Comparison of ENCODE assay signal across 28 mouse cellular contexts in genomic region chr3:17596365-17596764, GRCm38 (mm10).
"Had no signal": no experiment of that assay in that cellular context is flagged by ENCODE, and none has a peak within 500 bp of the region (broad histone marks: within the 10 kb centered on the region; RNA-seq: fewer than 3 reads in every experiment).

No protein-coding gene starts in this region.

- DNase-seq: cerebellum, adult 2 months; cerebellum, adult 8-10 months; cerebellum, adult 9-10 months; cerebellum, adult 9-11 months; cerebellum, postnatal 10 days; cerebellum, postnatal 14 days; cerebellum, postnatal 25 days; cerebellum, postnatal 36 days; embryo, embryonic 11 days; forebrain, postnatal 0 days; gastrocnemius, adult 2 months; gastrocnemius, postnatal 10 days; gastrocnemius, postnatal 14 days; gastrocnemius, postnatal 25 days; gastrocnemius, postnatal 36 days; heart, adult 11 months; heart, adult 18-20 months had no signal

- H3K4me1 ChIP-seq: embryonic facial prominence, embryonic 10.5 days; embryonic facial prominence, embryonic 12.5 days; embryonic facial prominence, embryonic 13.5 days; embryonic facial prominence, embryonic 15.5 days; forebrain, embryonic 10.5 days; forebrain, embryonic 12.5 days; forebrain, embryonic 13.5 days; forebrain, embryonic 15.5 days had no signal

- H3K9ac ChIP-seq: embryonic facial prominence, embryonic 12.5 days; embryonic facial prominence, embryonic 13.5 days; embryonic facial prominence, embryonic 15.5 days; forebrain, embryonic 12.5 days; forebrain, embryonic 13.5 days; forebrain, embryonic 15.5 days; forebrain, postnatal 0 days had no signal

- H3K27ac ChIP-seq: embryonic facial prominence, embryonic 10.5 days; embryonic facial prominence, embryonic 12.5 days; embryonic facial prominence, embryonic 13.5 days; embryonic facial prominence, embryonic 15.5 days; forebrain, embryonic 10.5 days; forebrain, embryonic 12.5 days; forebrain, embryonic 13.5 days; forebrain, embryonic 15.5 days; gastrocnemius, adult 2 months had no signal

- H3K4me3 ChIP-seq: embryonic facial prominence, embryonic 10.5 days; embryonic facial prominence, embryonic 12.5 days; embryonic facial prominence, embryonic 13.5 days; embryonic facial prominence, embryonic 15.5 days; erythroblast, embryonic 14.5 days; forebrain, embryonic 10.5 days; forebrain, embryonic 12.5 days; forebrain, embryonic 13.5 days; forebrain, embryonic 15.5 days; gastrocnemius, adult 2 months had no signal

- H3K27me3 ChIP-seq: embryonic facial prominence, embryonic 12.5 days; embryonic facial prominence, embryonic 13.5 days; embryonic facial prominence, embryonic 15.5 days; forebrain, embryonic 12.5 days; forebrain, embryonic 13.5 days; forebrain, embryonic 15.5 days had no signal

- H3K4me2 ChIP-seq: embryonic facial prominence, embryonic 12.5 days; embryonic facial prominence, embryonic 13.5 days; embryonic facial prominence, embryonic 15.5 days; forebrain, embryonic 12.5 days; forebrain, embryonic 13.5 days; forebrain, embryonic 15.5 days had no signal

- ATAC-seq: forebrain, embryonic 13.5 days; forebrain, embryonic 14.5 days; forebrain, embryonic 15.5 days; forebrain, embryonic 16.5 days; forebrain, postnatal 0 days had no signal

- H3K36me3 ChIP-seq: embryonic facial prominence, embryonic 10.5 days; embryonic facial prominence, embryonic 12.5 days; embryonic facial prominence, embryonic 13.5 days; embryonic facial prominence, embryonic 15.5 days; forebrain, embryonic 10.5 days; forebrain, embryonic 12.5 days; forebrain, embryonic 15.5 days had no signal

- H3K9me3 ChIP-seq: embryonic facial prominence, embryonic 10.5 days; embryonic facial prominence, embryonic 12.5 days; embryonic facial prominence, embryonic 13.5 days; embryonic facial prominence, embryonic 15.5 days; forebrain, embryonic 10.5 days; forebrain, embryonic 12.5 days; forebrain, embryonic 13.5 days; forebrain, embryonic 15.5 days had no signal
